Mouse (Mus musculus) layer of hippocampus, adult 9-11 months (tissue): ENCODE results near the gene Suv39h1.
"Not testable (repeated sequence)": the region's sequence is repeated elsewhere in the genome, so short reads cannot be mapped to it uniquely, and the experiment has no call there.

Experiments used
- DNase-seq: peaks from one replicate; pipeline ENCODE4 v3.0.0; 2022

The Suv39h1 gene

GRCm38 (mm10) chrX:8074430-8075014, at the start of gene Suv39h1:
Gene Suv39h1 (minus strand): TSS chrX:8074760.
- DNase-seq = peak; percentile 97

- DNase-seq = no peak
Observed at GRCm38 (mm10) chrX:8123821-8124470, 49.4 kb upstream of the Suv39h1 start.

GRCm38 (mm10) chrX:8117264-8117663, 42.7 kb upstream of the Suv39h1 start:
- DNase-seq = no peak

- no peak for DNase-seq
Observed at GRCm38 (mm10) chrX:8115275-8115674, 40.7 kb upstream of the Suv39h1 start.

GRCm38 (mm10) chrX:8105019-8105418, 30.5 kb upstream of the Suv39h1 start:
- DNase-seq = no peak

- no peak for DNase-seq
Observed at GRCm38 (mm10) chrX:8102213-8102668, 27.7 kb upstream of the Suv39h1 start.

GRCm38 (mm10) chrX:8101017-8101416, 26.5 kb upstream of the Suv39h1 start:
- peak; percentile 44 for DNase-seq

DNA sequence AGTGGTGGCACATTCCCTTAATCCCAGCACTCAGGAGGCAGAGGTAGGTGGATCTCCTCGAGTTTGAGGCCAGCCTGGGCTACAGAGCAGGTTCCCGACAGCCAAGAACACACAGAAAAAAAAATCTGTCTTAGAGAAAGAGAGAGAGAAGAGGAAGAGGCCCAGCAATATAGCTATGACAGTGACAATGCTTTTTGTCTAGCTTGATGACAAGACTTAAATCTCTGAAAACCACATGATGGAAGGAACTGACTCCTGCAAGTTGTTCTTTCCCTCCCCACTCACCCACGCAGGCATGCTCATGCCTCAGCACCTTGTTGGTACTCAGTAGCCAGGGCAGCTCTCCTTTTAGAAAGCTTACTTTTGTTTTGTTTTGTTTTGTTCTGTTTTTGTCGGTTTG, 24.9 kb upstream of the Suv39h1 start:
- no peak for DNase-seq

DNA sequence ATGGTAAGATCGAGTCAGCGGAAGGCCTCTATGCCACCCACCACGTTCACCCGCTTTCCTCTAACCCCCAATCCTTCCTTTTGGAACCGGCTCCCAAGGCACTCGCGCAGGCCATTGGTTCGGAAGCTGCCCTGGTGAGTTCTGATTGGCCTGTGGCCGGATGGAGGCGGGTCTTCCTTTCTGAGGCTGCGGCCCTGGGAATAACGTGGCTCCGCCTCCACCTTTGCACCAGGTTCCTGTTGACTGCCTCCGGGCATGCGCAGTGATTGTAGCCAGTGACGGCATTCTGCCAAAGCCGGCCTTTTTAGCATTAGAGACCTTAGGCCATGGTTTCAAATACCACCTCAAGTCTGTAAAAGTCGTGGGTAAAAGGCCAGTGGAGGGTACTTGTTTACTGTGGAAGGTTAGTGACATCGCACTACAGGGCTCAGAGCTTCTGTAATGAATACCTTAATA, 22.3 kb upstream of the Suv39h1 start:
- peak; percentile 98 for DNase-seq

GRCm38 (mm10) chrX:8096068-8096786, 21.7 kb upstream of the Suv39h1 start:
- DNase-seq = peak; percentile 80

- DNase-seq = no peak
Observed at GRCm38 (mm10) chrX:8095546-8095945, 21.0 kb upstream of the Suv39h1 start.

DNA sequence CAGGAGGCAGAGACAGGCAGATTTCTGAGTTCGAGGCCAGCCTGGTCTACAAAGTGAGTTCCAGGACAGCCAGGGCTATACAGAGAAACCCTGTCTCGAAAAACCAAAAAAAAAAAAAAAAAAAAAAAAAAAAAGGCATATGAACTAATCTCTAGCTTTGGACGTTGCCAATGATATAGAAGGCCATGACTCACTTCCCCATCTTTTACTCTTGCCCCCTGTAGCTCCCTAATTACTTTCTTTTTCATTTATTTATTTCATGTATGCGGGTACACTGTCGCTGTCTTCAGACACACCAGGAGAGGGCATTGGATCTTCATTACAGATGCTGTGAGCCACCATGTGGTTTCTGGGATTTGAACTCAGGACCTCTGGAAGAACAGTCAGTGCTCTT, 16.4 kb upstream of the Suv39h1 start:
- not testable (repeated sequence) for DNase-seq

DNA sequence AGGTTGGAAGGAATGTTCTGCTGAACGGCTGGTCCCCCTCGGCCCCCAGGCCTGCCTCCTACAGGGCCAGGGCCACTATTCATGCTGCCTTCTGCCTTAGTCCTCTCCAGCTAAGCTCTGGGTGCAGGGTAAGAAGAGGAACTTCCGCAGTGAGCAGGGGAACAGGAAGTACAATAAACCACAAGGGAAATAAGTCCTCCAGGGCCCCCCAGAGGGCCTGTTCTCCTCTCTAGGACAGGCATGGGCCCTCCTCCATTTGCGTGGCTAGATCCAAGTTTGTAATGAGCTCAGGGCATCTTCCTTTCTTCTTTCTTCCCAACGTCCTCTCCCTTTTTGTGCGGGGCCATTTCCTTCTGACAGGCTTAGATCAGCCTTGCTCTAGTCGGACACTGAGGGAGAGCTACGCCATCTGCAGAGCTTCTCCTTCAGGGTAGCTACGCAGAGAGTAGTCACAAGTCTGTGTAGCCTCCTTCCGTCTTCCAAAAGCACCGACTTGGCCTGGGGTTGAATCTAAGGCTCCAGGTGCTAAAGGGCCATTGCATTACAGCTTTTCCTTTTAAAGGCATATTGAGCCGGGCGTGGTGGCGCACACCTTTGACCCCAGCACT, 15.9 kb upstream of the Suv39h1 start, which contains the start of gene Was:
Gene Was (minus strand): TSS at position 153 of the 608 bp plus-strand sequence.
- DNase-seq = peak; percentile 25

DNA sequence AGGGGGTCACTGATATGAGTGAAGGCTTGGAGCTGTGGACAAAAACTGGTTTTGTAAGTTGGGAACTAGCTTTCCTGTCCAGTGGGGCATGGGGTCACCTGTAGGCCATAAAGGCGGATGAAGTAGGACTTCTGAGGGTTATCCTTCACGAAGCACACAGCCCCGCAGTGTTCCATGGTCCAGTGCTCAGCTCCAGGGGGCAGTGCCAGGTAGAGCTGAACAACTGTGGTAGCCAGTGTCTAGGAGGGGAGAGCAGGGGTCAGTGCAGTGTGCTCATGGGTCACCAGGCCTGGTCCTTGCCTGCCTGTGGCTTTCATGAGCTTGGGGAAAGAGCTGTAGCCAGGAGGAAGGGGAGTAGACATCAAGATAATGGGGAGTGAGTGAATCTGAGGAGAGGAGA, 15.2 kb upstream of the Suv39h1 start:
- no peak for DNase-seq

DNA sequence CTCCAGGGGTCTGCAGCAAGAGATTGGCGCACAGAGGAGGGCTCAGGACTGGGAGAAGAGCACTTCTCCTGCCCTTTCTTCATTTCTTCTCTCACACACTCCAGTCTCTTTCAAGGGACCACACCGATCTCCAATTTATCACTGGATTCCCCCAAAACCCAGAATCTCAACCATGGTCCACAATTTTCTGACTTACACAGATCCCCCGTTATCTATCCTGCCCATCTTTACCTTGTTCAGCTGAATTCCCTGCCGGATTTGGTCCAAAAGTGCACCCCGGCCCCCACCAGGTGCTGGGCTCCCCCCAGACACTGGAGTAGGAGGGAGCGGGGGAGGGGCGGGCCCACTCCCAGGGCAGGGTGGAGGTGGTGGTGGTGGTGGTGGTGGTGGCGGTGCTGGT, 11.1 kb upstream of the Suv39h1 start:
- no peak for DNase-seq

DNA sequence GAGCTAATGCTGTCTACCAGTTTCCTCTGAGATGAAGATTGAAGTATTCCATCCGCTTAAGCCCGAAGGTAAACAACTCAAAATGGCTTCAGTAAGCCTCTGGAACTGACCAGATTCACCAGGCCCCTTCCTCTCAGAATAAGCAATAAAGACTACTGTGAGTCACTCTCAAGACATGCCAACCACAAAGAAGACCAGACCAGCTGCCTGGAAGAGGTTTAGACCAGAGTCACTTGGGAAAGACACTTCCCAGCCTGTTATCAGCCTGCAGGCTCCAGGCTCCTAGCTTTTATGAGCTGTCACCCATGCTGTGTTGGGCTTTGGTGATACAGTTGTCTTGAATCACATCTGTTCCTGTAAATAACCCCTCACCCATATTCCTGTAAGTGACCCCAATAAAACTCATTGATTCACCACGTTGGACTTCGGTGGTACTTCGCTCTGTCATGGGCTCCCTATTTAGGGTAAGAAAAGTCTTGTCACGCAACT, 10.3 kb upstream of the Suv39h1 start:
- DNase-seq = no peak

DNA sequence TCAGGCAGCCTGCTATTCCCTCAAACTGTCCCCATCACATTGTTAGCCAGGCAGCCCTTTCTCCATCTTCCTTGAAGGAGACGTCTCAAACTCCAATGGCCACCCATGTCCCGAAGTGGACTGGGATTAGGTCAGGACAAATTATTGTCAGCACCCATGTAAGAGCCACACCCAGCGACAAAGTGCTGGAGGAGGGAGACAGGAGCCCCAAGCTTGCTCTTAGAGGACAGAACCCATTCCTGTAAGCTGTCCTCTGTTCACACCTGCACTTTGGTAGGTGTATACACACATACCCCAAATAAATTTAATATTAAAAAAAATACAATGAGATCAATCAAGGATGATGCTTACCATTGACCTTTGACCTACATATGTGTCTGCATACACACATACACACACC, 544 bp upstream of the Suv39h1 start:
- no peak for DNase-seq

GRCm38 (mm10) chrX:8073881-8074429, 605 bp downstream of the Suv39h1 start:
- no peak for DNase-seq

GRCm38 (mm10) chrX:8069166-8069565, 5.4 kb downstream of the Suv39h1 start:
- DNase-seq = no peak

GRCm38 (mm10) chrX:8051044-8051781, 23.3 kb downstream of the Suv39h1 start:
- not testable (repeated sequence) for DNase-seq

GRCm38 (mm10) chrX:8033009-8033408, 41.6 kb downstream of the Suv39h1 start:
- no peak for DNase-seq

- DNase-seq = no peak
Observed at GRCm38 (mm10) chrX:8026811-8027210, 47.7 kb downstream of the Suv39h1 start.
